Mouse (Mus musculus): Measurements from ENCODE around the gene Sdccag8. TPM values are rescaled to one million over a fixed set of nuclear protein-coding genes. Genes with fewer than 3 reads are reported as not detected.

Sdccag8 gene
- polyA plus RNA-seq, 1 experiment, result 12.8 TPM

- 54% methylated on average over 8 of the region's 8 CpGs for WGBS
- H3K4me3 ChIP-seq (replicated peaks; ENCODE audit: insufficient read depth, low read depth, low read length), result no peak overlapping the region
- no peak for DNase-seq
- TF ChIP-seq CTCF (IDR thresholded peaks at IDR 0.05; ENCODE audit: borderline replicate concordance, insufficient read depth, low read depth, low read length) (no peak), POLR2A (IDR thresholded peaks at IDR 0.05; ENCODE audit: borderline replicate concordance, insufficient read depth, low read length) (no peak)
- H3K27me3 ChIP-seq (ENCODE audit: control insufficient read depth, insufficient read depth, low read length), result no peaks in the 10 kb centered on the region
- no peak overlapping the region for H3K27ac ChIP-seq (ENCODE audit: insufficient read depth, low read length)
- H3K4me1 ChIP-seq (ENCODE audit: control insufficient read depth, insufficient read depth, low read length), result peaks cover 3% of the 10 kb centered on the region; the same call in 1 of the 2 replicates
Measured at GRCm38 (mm10) chr1:176823889-176824288, 9.4 kb downstream of the Sdccag8 start.

GRCm38 (mm10) chr1:176824611-176825010 lies 10.2 kb downstream of the Sdccag8 start:
- WGBS, result 56% methylated on average over 6 of the region's 6 CpGs
- H3K27me3 ChIP-seq (ENCODE audit: control insufficient read depth, insufficient read depth, low read length), result no peaks in the 10 kb centered on the region
- no peak for DNase-seq

GRCm38 (mm10) chr1:176825084-176825483 lies 10.6 kb downstream of the Sdccag8 start:
- Histone ChIP-seq H3K4me1 (ENCODE audit: control insufficient read depth, insufficient read depth, low read length) (peaks cover 3% of the 10 kb centered on the region; the same call in 1 of the 2 replicates), H3K27me3 (ENCODE audit: control insufficient read depth, insufficient read depth, low read length) (no peaks in the 10 kb centered on the region), H3K27ac (ENCODE audit: insufficient read depth, low read length) (no peak overlapping the region), H3K4me3 (replicated peaks; ENCODE audit: insufficient read depth, low read depth, low read length) (no peak overlapping the region)
- WGBS, result 79% methylated on average over 4 of the region's 4 CpGs
- no peak for DNase-seq
- TF ChIP-seq POLR2A (IDR thresholded peaks at IDR 0.05; ENCODE audit: borderline replicate concordance, insufficient read depth, low read length), result no peak
- no peak for TF ChIP-seq CTCF (IDR thresholded peaks at IDR 0.05; ENCODE audit: borderline replicate concordance, insufficient read depth, low read depth, low read length)

More at GRCm38 (mm10) chr1:176824611-176825010, 10.2 kb downstream of the Sdccag8 start:
- Histone ChIP-seq H3K4me1 (ENCODE audit: control insufficient read depth, insufficient read depth, low read length) (peaks cover 3% of the 10 kb centered on the region; the same call in 1 of the 2 replicates), H3K27ac (ENCODE audit: insufficient read depth, low read length) (no peak overlapping the region), H3K4me3 (replicated peaks; ENCODE audit: insufficient read depth, low read depth, low read length) (no peak overlapping the region)
- TF ChIP-seq POLR2A (IDR thresholded peaks at IDR 0.05; ENCODE audit: borderline replicate concordance, insufficient read depth, low read length) (no peak), CTCF (IDR thresholded peaks at IDR 0.05; ENCODE audit: borderline replicate concordance, insufficient read depth, low read depth, low read length) (no peak)

DNA sequence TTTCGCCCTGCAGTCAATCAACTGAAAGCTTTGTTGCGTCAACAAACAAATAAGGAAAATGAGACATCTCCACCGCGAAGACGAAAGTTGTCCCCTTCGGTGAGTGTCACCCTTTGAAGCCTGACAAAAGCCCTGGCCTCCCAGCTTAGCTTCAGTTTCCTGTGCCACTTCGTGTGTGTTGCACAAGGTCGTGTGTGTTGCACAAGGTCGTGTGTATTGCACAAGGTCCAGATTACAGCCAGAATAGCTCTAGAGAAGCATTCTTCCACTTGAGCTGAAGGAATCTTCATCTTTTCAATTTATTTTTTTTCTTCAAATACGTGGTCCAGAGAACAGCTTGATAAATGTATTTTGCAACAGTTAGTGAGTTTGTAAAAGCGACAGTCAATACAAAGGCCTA lies 11.7 kb downstream of the Sdccag8 start:
- 90% methylated on average over 11 of the region's 11 CpGs for WGBS
- Histone ChIP-seq H3K4me3 (replicated peaks; ENCODE audit: insufficient read depth, low read depth, low read length) (no peak overlapping the region), H3K27ac (ENCODE audit: insufficient read depth, low read length) (no peak overlapping the region), H3K4me1 (ENCODE audit: control insufficient read depth, insufficient read depth, low read length) (peaks cover 3% of the 10 kb centered on the region; the same call in 1 of the 2 replicates), H3K27me3 (ENCODE audit: control insufficient read depth, insufficient read depth, low read length) (no peaks in the 10 kb centered on the region)
- no peak for DNase-seq
- TF ChIP-seq POLR2A (IDR thresholded peaks at IDR 0.05; ENCODE audit: borderline replicate concordance, insufficient read depth, low read length) (no peak), CTCF (IDR thresholded peaks at IDR 0.05; ENCODE audit: borderline replicate concordance, insufficient read depth, low read depth, low read length) (no peak)

DNA sequence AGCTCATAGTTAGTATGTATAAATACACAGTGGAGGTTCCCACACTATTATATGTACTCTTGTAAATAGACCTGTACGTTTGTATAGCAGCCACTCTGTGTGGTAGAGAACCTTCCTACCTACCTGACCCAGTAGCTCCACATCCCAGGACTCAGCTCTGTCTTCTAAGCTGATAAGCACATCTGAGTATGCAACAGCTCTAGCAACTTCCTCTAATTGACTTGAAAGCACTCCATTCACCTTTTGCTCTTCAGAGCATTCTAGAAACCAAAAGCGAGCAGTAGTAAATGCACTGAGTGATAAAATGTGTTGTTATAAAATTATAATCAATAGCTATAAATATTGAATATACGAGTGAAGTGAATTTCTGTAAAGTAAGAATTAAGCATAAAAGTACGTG lies 12.5 kb downstream of the Sdccag8 start:
- TF ChIP-seq CTCF (IDR thresholded peaks at IDR 0.05; ENCODE audit: borderline replicate concordance, insufficient read depth, low read depth, low read length) (no peak), POLR2A (IDR thresholded peaks at IDR 0.05; ENCODE audit: borderline replicate concordance, insufficient read depth, low read length) (no peak)
- Histone ChIP-seq H3K4me1 (ENCODE audit: control insufficient read depth, insufficient read depth, low read length) (peaks cover 3% of the 10 kb centered on the region; the same call in 1 of the 2 replicates), H3K27me3 (ENCODE audit: control insufficient read depth, insufficient read depth, low read length) (no peaks in the 10 kb centered on the region), H3K27ac (ENCODE audit: insufficient read depth, low read length) (no peak overlapping the region), H3K4me3 (replicated peaks; ENCODE audit: insufficient read depth, low read depth, low read length) (no peak overlapping the region)
- no peak for DNase-seq
- 96% methylated on average over 4 of the region's 4 CpGs for WGBS

DNA sequence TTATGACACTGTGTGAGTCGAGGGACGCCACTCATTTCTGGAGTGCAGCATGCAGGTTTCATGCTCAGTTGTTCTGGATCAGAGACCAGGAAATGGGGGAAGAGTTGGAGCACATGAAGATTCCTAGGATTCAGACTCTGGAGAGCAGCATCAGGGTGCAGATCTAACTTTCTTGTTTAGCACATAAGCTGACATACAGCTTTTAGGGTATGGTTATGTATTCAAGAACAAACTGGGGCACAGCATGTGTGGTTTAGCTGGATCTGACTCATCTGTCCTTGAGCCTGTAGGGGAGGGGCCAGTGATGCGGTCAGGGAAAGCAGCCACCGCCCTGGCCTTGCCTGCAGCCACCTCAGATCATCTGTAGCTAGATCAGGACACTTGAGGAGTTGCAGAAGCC lies 12.9 kb downstream of the Sdccag8 start:
- H3K4me3 ChIP-seq (replicated peaks; ENCODE audit: insufficient read depth, low read depth, low read length), result no peak overlapping the region
- H3K27me3 ChIP-seq (ENCODE audit: control insufficient read depth, insufficient read depth, low read length), result no peaks in the 10 kb centered on the region
- no peak for DNase-seq
- TF ChIP-seq POLR2A (IDR thresholded peaks at IDR 0.05; ENCODE audit: borderline replicate concordance, insufficient read depth, low read length) (no peak), CTCF (IDR thresholded peaks at IDR 0.05; ENCODE audit: borderline replicate concordance, insufficient read depth, low read depth, low read length) (no peak)
- WGBS, result 83% methylated on average over 4 of the region's 4 CpGs
- H3K4me1 ChIP-seq (ENCODE audit: control insufficient read depth, insufficient read depth, low read length), result peaks cover 3% of the 10 kb centered on the region; the same call in 1 of the 2 replicates
- H3K27ac ChIP-seq (ENCODE audit: insufficient read depth, low read length), result no peak overlapping the region

GRCm38 (mm10) chr1:176827945-176828485 lies 13.6 kb downstream of the Sdccag8 start:
- peaks cover 3% of the 10 kb centered on the region; the same call in 1 of the 2 replicates for H3K4me1 ChIP-seq (ENCODE audit: control insufficient read depth, insufficient read depth, low read length)
- DNase-seq, result no peak
- TF ChIP-seq POLR2A (IDR thresholded peaks at IDR 0.05; ENCODE audit: borderline replicate concordance, insufficient read depth, low read length) (no peak), CTCF (IDR thresholded peaks at IDR 0.05; ENCODE audit: borderline replicate concordance, insufficient read depth, low read depth, low read length) (no peak)
- H3K27me3 ChIP-seq (ENCODE audit: control insufficient read depth, insufficient read depth, low read length), result no peaks in the 10 kb centered on the region
- no peak overlapping the region for H3K4me3 ChIP-seq (replicated peaks; ENCODE audit: insufficient read depth, low read depth, low read length)
- 80% methylated on average over 5 of the region's 5 CpGs for WGBS
- no peak overlapping the region for H3K27ac ChIP-seq (ENCODE audit: insufficient read depth, low read length)

- Histone ChIP-seq H3K4me3 (replicated peaks; ENCODE audit: insufficient read depth, low read depth, low read length) (no peak overlapping the region), H3K4me1 (ENCODE audit: control insufficient read depth, insufficient read depth, low read length) (peaks cover 3% of the 10 kb centered on the region; the same call in 1 of the 2 replicates), H3K27ac (ENCODE audit: insufficient read depth, low read length) (no peak overlapping the region), H3K27me3 (ENCODE audit: control insufficient read depth, insufficient read depth, low read length) (no peaks in the 10 kb centered on the region)
- WGBS, result 87% methylated on average over 12 of the region's 12 CpGs
- TF ChIP-seq CTCF (IDR thresholded peaks at IDR 0.05; ENCODE audit: borderline replicate concordance, insufficient read depth, low read depth, low read length), result no peak
- TF ChIP-seq POLR2A (IDR thresholded peaks at IDR 0.05; ENCODE audit: borderline replicate concordance, insufficient read depth, low read length), result no peak
- DNase-seq, result no peak
Measured at GRCm38 (mm10) chr1:176828666-176829065, 14.2 kb downstream of the Sdccag8 start.

All from cerebellum, adult 2 months (tissue).